Mouse (Mus musculus): ENCODE data around the gene Camk2d. TPM values are rescaled to one million over a fixed set of nuclear protein-coding genes. Genes with fewer than 3 reads are reported as not detected.

The Camk2d gene
- total and polyA plus RNA-seq, 3 experiments, result 66.1 to 80.4 (median 77.3) TPM

GRCm38 (mm10) chr3:126693302-126693701, 97.2 kb downstream of the Camk2d start:
- H3K27me3 ChIP-seq (replicated peaks), result no peaks in the 10 kb centered on the region
- in situ Hi-C loops (cut with MboI; ENCODE audit: low pct_ligation_motif_present, low pct_unique_long_range_greater_than_20kb, low sequenced_read_pairs) (no loop called here), dilution Hi-C loops (cut with MboI; ENCODE audit: extremely low pct_ligation_motif_present, extremely low pct_unique_long_range_greater_than_20kb, low sequenced_read_pairs) (no loop called here)
- H3K9ac ChIP-seq (ENCODE audit: insufficient read depth, low read depth), result peak overlapping the region; percentile 95
- DNase-seq (ENCODE audit: extremely low read depth), result peak; percentile 40
- peaks cover 56% of the 10 kb centered on the region for H3K79me2 ChIP-seq (replicated peaks; ENCODE audit: control insufficient read depth, extremely low read depth, insufficient read depth, poor library complexity, severe bottlenecking)
- peaks cover 12 to 63% of the 10 kb centered on the region in 2 experiments for H3K4me1 ChIP-seq (ENCODE audit: control insufficient read depth in 1 of 2, insufficient read depth in 2 of 2)
- H3K27ac ChIP-seq (ENCODE audit: insufficient read depth, low read depth), result peak overlapping the region; percentile 88; the same call in 1 of the 2 replicates
- no peaks in the 10 kb centered on the region for H3K36me3 ChIP-seq (replicated peaks in 1 of 2; ENCODE audit: control insufficient read depth in 1 of 2, insufficient read depth in 1 of 2, low read length in 1 of 2)
- H3K4me2 ChIP-seq (ENCODE audit: insufficient read depth, low read depth, poor library complexity, severe bottlenecking), result peak overlapping the region; percentile 99
- H3K4me3 ChIP-seq (replicated peaks in 1 of 3; ENCODE audit: low read depth in 2 of 3, low read length in 2 of 3, poor library complexity in 1 of 3), result peak overlapping the region; percentile 43 to 60 (median 58)
- TF ChIP-seq KAT2A (IDR thresholded peaks at IDR 0.05; ENCODE audit: insufficient replicate concordance, low read length), result no peak
- no peak; the same call in 1 of the 2 replicates for TF ChIP-seq CHD1 (IDR thresholded peaks at IDR 0.05; ENCODE audit: low read depth, low read length)
- no peak for TF ChIP-seq MAZ (IDR thresholded peaks at IDR 0.05; ENCODE audit: low read depth, low read length)
- 0 out of 2 replicates have a peak, but pooled peaks have one; percentile 0 for TF ChIP-seq CHD2 (IDR thresholded peaks at IDR 0.05; ENCODE audit: low read length)
- no peak for TF ChIP-seq MAX (IDR thresholded peaks at IDR 0.05; ENCODE audit: low read length)
- no peak for TF ChIP-seq RAD21 (IDR thresholded peaks at IDR 0.05; ENCODE audit: low read depth, low read length)
- TF ChIP-seq ZKSCAN1 (IDR thresholded peaks at IDR 0.05; ENCODE audit: borderline replicate concordance, low read depth, low read length), result no peak
- TF ChIP-seq ELF1 (IDR thresholded peaks at IDR 0.05; ENCODE audit: low read depth, low read length), result no peak
- no peak; the same call in 1 of the 2 replicates for TF ChIP-seq SIN3A (IDR thresholded peaks at IDR 0.05; ENCODE audit: low read length)
- no peak for TF ChIP-seq ZC3H11A (IDR thresholded peaks at IDR 0.05; ENCODE audit: low read depth, low read length)
- TF ChIP-seq EP300 (IDR thresholded peaks at IDR 0.05; ENCODE audit: low read length), result no peak
- TF ChIP-seq SMC3 (IDR thresholded peaks at IDR 0.05; ENCODE audit: low read depth, low read length), result no peak
- no peak for TF ChIP-seq MEF2A (IDR thresholded peaks at IDR 0.05; ENCODE audit: borderline replicate concordance, low read depth, low read length)
- TF ChIP-seq TBP (conservative IDR thresholded peaks at IDR 0.05; ENCODE audit: low read depth, low read length), result no peak
- no peak for TF ChIP-seq UBTF (IDR thresholded peaks at IDR 0.05; ENCODE audit: low read depth, low read length)
- peak; percentile 32; the same call in 1 of the 2 replicates for TF ChIP-seq IRF4 (IDR thresholded peaks at IDR 0.05; ENCODE audit: low read depth, low read length)
- TF ChIP-seq JUND (conservative IDR thresholded peaks at IDR 0.05; ENCODE audit: low read depth, low read length), result no peak
- 0 out of 2 replicates have a peak, but pooled peaks have one; percentile 27 for TF ChIP-seq ETS1 (conservative IDR thresholded peaks at IDR 0.05; ENCODE audit: low read depth, low read length)
- H3K9me3 ChIP-seq (replicated peaks; ENCODE audit: low read length), result no peaks in the 10 kb centered on the region

GRCm38 (mm10) chr3:126695456-126696293, 99.6 kb downstream of the Camk2d start:
- Histone ChIP-seq H3K36me3 (replicated peaks in 1 of 2; ENCODE audit: control insufficient read depth in 1 of 2, insufficient read depth in 1 of 2, low read length in 1 of 2) (peaks cover 0 to 4% of the 10 kb centered on the region in 2 experiments), H3K4me1 (ENCODE audit: control insufficient read depth in 1 of 2, insufficient read depth in 2 of 2) (peaks cover 15 to 66% of the 10 kb centered on the region in 2 experiments), H3K27me3 (replicated peaks) (no peaks in the 10 kb centered on the region), H3K79me2 (replicated peaks; ENCODE audit: control insufficient read depth, extremely low read depth, insufficient read depth, poor library complexity, severe bottlenecking) (peaks cover 69% of the 10 kb centered on the region), H3K4me2 (ENCODE audit: insufficient read depth, low read depth, poor library complexity, severe bottlenecking) (peak overlapping the region; percentile 99), H3K9ac (ENCODE audit: insufficient read depth, low read depth) (peak overlapping the region; percentile 95), H3K27ac (ENCODE audit: insufficient read depth, low read depth) (peak overlapping the region; percentile 38), H3K4me3 (replicated peaks in 1 of 3; ENCODE audit: low read depth in 2 of 3, low read length in 2 of 3, poor library complexity in 1 of 3) (peak overlapping the region in 2 of 3 experiments; percentile 15 to 17), H3K9me3 (replicated peaks; ENCODE audit: low read length) (no peaks in the 10 kb centered on the region)
- TF ChIP-seq SIN3A (IDR thresholded peaks at IDR 0.05; ENCODE audit: low read length) (peak; percentile 36; the same call in 1 of the 2 replicates), RCOR1 (conservative IDR thresholded peaks at IDR 0.05; ENCODE audit: low read depth, low read length) (no peak), ETS1 (conservative IDR thresholded peaks at IDR 0.05; ENCODE audit: low read depth, low read length) (0 out of 2 replicates have a peak, but pooled peaks have one; percentile 9), NELFE (IDR thresholded peaks at IDR 0.05; ENCODE audit: low read depth, low read length) (0 out of 2 replicates have a peak, but pooled peaks have one; percentile 23), USF2 (conservative IDR thresholded peaks at IDR 0.05; ENCODE audit: low read depth, low read length) (no peak), CHD1 (IDR thresholded peaks at IDR 0.05; ENCODE audit: low read depth, low read length) (peak; percentile 94)
- dilution Hi-C loops (cut with MboI; ENCODE audit: extremely low pct_ligation_motif_present, extremely low pct_unique_long_range_greater_than_20kb, low sequenced_read_pairs), result no loop called here
- in situ Hi-C loops (cut with MboI; ENCODE audit: low pct_ligation_motif_present, low pct_unique_long_range_greater_than_20kb, low sequenced_read_pairs), result no loop called here
- peak; percentile 40 for DNase-seq (ENCODE audit: extremely low read depth)

All from CH12.LX (cell line).